Mouse (Mus musculus): ENCODE results near the gene Spag9. TPM values are rescaled to one million over a fixed set of nuclear protein-coding genes. Genes with fewer than 3 reads are reported as not detected.

The Spag9 gene
- total RNA-seq, 4 experiments from 2014 or later = 141 to 155 (median 148) TPM

- no peak for DNase-seq (ENCODE audit: low spot score)
Measured at GRCm38 (mm10) chr11:94150519-94151470, 154.9 kb downstream of the Spag9 start.

- no peak for DNase-seq (ENCODE audit: low spot score)
Measured at GRCm38 (mm10) chr11:94154201-94154600, 158.3 kb downstream of the Spag9 start.

GRCm38 (mm10) chr11:94158521-94158920 lies 162.6 kb downstream of the Spag9 start:
- DNase-seq (ENCODE audit: low spot score) = peak; percentile 19

GRCm38 (mm10) chr11:94159066-94159880 lies 163.4 kb downstream of the Spag9 start:
- DNase-seq (ENCODE audit: low spot score) = peak; percentile 26

GRCm38 (mm10) chr11:94159911-94160415 lies 164.1 kb downstream of the Spag9 start:
- DNase-seq (ENCODE audit: low spot score) = no peak

GRCm38 (mm10) chr11:94160443-94161266 lies 164.8 kb downstream of the Spag9 start:
- peak; percentile 90 for DNase-seq (ENCODE audit: low spot score)

- peak; percentile 63 for DNase-seq (ENCODE audit: low spot score)
Measured at GRCm38 (mm10) chr11:94161267-94161646, 165.4 kb downstream of the Spag9 start.

GRCm38 (mm10) chr11:94161867-94162581 lies 166.1 kb downstream of the Spag9 start:
- DNase-seq (ENCODE audit: low spot score) = no peak

GRCm38 (mm10) chr11:94163005-94163767 lies 167.3 kb downstream of the Spag9 start:
- no peak for DNase-seq (ENCODE audit: low spot score)

GRCm38 (mm10) chr11:94165745-94166144 lies 169.9 kb downstream of the Spag9 start:
- no peak for DNase-seq (ENCODE audit: low spot score)

GRCm38 (mm10) chr11:94168238-94168637 lies 172.3 kb downstream of the Spag9 start:
- no peak for DNase-seq (ENCODE audit: low spot score)

- no peak for DNase-seq (ENCODE audit: low spot score)
Measured at GRCm38 (mm10) chr11:94169596-94169995, 173.7 kb downstream of the Spag9 start.

GRCm38 (mm10) chr11:94171691-94172090 lies 175.8 kb downstream of the Spag9 start:
- no peak for DNase-seq (ENCODE audit: low spot score)

GRCm38 (mm10) chr11:94172186-94172585 lies 176.3 kb downstream of the Spag9 start:
- no peak for DNase-seq (ENCODE audit: low spot score)

GRCm38 (mm10) chr11:94173726-94174146 lies 177.8 kb downstream of the Spag9 start:
- no peak for DNase-seq (ENCODE audit: low spot score)

GRCm38 (mm10) chr11:94175288-94175687 lies 179.4 kb downstream of the Spag9 start:
- DNase-seq (ENCODE audit: low spot score) = no peak

Data from heart, adult 8-10 months (tissue).